Mouse (Mus musculus) lung, postnatal 4 days (tissue): ENCODE data around the gene Fubp1.
"Not testable (repeated sequence)": the region's sequence is repeated elsewhere in the genome, so short reads cannot be mapped to it uniquely, and the experiment has no call there.

ENCODE experiments used
- DNase-seq, 2 experiments: peaks; one replicate each; pipeline ENCODE4 v3.0.0; 2021

Gene Fubp1

DNA sequence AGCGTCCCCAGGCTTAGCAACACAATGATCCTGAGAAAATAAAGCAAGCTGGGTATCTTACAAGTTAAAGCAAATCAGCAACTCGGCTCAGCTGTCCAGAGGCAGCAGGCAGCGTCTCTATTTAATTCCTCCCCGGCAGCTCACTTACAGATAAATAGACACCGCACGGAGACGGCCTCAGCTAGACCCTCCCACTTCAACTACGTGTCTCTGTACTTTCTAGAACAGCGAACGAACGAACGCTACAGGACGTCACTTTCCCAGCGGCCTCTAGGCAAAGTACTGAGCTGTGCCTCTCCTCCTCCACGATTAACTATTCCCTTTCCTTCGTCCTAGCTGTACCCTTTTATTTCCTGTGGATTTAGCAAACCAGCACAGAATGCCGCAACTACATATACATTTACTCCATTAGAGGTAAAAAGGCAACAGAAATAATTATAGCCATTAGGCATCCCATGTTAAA is 16.6 kb upstream of the Fubp1 start:
- peak; percentile 85 to 87 for DNase-seq

DNA sequence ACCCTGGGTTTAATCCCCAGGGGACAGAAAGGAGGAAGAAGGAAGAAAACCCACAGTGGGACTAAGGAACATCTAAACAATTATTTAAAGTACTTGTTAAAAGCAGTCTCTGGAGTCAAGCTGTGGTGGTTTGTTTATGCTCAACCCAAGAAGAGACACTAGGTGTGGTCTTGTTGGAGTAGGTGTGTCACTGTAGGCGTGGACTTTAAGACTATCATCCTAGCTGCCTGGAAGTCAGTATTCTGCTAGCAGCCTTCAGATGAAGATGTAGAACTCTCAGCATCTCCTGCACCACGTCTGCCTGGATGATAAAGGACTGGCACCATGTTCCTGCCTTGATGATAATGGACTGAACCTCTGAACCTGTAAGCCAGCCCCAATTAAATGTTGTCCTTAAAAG is 13.0 kb upstream of the Fubp1 start:
- not testable (repeated sequence) for DNase-seq

DNA sequence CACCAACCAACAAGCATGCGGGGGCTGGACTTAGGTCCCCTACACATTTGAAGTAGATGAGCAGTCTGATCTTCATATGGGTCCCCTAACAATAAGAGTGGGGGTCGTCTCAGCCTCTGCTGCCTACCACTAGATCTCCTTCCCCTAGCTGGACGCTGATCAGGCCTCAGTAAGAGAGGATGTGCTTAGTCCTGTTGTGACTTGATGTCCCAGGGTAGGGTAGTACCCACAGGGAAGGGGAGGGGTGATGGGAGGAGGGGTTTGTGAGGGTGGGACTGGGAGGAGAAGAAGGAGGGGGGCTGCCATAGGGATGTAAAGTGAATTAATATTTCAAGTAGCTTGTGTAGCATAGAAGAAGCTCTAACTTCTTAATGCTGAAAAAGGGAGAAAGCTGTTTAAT is 11.1 kb upstream of the Fubp1 start:
- no peak for DNase-seq

DNA sequence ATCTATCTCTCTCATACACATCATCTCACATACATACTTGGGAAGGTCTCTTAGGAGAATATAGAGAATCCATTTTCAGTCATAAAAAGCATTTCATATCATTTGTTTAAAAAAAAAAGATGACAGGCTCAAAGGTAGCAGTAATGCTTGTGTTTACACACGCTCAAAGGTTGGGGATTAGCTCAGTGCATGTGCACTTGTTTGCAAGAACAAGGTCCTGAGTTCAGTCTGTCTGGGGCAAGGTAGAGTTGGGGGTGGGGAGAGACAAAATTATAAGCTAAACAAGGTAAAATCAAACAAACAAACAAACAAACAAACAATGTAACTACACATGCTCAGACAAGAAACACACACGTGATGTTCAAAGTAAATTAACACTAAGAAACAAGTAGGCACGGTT is 9.0 kb upstream of the Fubp1 start:
- no peak for DNase-seq

DNA sequence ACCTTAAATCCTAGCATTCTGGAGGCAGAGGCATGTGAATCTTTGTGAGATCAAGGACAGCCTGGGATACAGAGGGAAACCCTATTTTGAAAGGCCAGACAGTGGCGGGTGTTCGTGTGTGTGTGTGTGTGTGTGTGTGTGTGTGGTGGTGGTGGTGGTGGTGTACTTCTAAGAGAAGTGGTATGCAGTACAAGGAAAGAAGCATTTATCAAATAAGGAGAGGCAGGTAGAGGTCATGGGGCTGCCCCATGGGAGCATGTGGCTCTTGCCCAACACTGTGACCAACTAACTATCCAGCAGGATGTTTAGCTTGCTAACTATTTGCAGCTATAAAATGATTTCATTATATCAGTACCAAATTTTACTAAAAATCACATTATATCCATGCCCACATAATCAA is 8.6 kb upstream of the Fubp1 start:
- no peak for DNase-seq

DNA sequence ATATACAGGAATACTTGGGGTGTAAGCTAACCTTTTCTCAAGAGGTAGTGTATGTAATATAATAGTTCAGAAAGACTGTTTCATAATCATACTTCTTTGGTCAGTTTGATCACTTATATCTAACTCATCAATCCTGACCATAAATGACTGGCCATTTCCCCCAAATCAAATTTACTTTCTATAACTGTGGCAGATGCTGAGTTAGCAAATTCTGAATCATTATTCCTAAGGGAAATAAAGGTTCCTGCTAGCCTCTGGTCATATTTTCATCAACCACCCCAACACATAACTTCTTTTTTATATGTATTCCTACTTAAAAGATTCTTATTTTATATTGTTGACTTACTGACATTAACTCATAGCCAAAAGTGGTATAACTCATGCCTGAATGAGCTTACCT is 7.3 kb upstream of the Fubp1 start:
- no peak for DNase-seq

DNA sequence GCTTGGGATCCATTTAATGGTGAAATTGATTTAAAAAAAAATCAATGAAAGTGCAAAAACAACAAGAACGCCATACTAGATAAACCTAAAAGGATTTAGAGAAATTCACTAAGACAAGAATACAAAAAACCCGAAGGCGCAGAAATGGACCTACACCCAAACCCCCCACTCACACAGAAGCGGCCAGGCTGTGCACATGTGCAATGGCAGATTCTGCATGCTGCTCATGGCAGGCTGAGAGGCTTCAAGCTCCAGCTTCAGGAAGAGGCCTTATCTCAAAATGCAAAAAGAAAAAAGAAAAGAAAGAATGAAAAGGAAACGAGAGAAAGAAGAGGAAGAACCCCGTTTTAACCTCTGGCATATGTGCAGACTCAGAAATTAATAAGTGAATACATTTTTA is 6.8 kb upstream of the Fubp1 start:
- no peak for DNase-seq

DNA sequence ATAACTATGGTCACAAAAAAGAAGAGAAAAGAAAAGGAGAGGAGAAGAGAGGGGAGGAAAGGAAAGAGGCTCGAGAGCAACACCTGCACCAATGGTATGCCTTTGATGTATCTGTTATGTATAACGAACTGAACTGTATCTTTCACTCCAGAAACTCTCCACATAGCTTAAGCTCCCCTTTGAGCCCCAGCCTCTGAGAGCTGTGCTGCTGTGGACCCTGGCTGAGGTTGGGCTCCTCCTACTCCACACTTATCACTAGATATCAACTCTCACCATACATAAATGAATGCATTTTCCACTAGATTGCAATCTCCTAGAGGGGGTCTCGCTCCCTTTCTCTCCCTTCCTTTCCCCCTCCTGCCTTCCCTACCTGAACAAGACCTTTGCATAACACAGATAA is 6.2 kb upstream of the Fubp1 start:
- DNase-seq = no peak

DNA sequence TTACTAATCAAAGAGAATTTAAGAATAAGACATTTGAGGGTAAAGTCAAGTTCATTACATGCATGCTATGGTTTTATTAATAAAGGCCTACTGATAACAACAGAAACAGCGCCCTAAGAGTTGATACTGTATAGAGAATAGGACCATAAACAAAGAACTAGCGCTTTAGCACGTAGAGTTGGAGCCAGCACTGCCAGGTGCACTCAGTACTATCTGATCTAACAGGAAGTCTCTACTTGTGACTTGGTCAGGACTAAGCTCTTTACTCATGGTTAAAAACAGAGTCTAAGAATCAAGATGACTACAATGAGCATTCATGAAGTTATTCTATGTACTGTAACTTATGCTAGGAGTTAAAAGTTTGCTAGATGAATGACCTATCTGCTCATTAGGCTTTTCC is 5.6 kb upstream of the Fubp1 start:
- DNase-seq = no peak

DNA sequence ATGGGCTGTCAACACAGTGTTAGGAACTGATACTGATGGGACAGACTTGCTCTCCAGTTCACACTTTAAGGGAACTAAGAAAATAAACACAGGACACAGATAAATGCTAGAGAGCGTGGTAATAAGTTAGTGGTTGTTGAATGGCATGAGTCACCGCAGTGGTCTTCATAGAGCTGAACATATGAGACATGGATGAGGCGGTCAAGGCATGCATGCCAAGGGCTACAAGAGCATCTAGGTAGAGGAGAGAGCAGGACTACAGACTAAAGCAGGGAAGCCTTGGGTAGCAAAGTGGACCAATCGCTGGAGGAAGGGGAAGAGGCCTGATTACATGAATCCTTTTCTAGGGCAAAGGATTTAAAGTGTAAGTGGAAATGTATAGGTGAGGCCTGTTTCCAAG is 3.1 kb upstream of the Fubp1 start:
- no peak for DNase-seq

DNA sequence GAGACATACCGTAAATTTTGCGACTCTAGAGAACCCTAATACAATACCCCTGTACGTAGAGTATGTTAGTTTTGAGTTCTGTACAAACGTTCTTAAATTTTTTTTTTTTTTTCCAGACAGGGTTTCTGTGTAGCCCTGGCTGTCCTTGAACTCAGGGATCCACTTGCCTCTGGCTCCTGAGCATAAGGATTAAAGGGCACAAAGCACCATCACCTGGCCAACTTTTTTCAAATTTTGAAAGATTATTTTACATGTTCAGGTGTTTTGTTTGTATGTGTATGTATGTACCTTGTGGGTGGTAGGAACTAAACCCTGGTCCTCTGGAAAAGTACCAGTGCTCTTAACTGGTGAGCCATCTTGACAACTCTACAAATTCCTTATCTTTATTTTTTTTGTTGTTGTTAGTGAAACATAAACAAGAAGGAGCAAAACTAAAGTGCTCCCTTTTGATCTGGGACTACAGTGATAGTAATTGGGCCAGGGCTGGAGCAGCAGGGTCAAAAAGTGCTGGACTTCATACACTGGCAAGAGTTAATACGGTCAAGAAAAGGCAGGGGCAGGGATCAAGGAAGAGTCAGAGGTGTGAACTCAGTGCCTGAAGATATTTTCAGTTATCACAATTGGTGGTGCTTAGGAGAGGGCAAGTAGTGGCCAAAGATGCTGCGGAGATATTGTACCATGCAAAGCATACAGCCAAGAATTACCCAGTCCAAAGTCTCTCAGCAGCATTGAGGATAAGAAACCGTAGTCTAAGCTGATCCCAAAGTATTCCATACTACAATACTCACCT is 1.9 kb upstream of the Fubp1 start:
- no peak for DNase-seq

DNA sequence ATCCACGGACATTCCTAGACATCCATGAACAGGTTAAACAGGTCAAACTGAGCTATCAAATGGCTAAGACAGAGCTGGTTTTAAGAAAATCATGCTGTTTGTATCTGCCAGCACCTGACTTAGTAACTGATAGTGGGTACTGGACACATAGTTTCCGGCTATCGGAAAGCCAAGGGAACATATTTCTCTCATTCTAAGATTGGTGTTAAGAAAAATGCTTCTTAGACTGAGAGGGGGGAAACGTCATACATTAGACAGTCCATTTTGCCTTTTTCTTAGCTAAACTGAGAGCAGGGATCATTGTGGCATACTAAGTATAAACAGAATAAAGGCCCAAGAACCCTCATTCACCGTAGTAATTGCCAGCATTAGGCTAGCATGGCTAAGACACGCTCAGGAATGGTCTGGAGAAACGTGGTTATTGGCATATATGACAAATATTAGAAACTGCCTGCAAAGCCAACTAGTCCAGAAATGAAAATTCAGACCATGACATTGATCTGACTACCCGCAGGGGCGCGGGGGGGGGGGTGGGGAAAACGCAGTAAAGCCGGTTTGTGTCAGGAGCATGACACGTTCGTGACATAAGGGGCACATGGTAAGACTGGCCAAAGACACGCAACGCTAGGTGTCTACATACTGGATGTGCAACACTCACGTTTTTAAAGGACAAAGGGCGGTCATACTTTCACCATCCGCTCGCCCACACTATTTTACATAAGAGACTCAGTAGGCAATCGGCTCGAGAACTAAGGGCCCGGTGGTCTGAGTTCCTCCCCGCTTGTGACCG is 850 bp upstream of the Fubp1 start:
- no peak for DNase-seq

DNA sequence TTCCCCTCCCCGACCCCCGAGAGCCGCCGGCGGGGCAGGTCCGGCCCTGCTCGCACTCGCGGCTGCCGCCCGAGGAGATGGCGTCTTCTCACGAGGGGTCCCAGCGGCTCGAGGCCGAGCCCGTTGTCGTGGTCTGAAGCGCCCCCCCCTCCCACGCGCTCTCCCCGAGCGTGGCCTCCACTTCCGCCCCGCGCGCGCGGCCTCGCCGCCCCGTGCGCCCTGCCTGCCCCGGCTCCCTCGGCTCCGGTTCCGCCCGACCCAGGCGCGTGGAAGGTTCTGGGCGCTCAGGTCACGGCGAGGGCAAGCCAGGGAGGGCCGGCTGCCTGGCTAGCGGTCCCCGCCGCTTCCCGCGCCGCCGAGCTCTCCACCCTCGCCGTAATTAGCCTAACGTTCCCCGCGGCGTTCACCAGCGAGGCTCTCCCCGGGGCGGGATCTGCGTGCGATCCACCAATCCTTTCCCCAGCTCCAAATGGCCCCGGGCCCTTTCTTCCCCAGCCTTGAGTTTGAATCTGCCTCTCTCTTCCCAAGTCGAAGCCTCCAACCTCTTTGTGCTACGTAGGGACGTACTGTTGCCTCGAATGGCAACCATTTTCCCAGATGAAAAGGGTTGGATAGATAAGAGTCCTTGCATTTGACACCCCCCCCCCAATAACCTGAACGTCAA is 638 bp downstream of the Fubp1 start:
- peak; percentile 77 to 78 for DNase-seq

DNA sequence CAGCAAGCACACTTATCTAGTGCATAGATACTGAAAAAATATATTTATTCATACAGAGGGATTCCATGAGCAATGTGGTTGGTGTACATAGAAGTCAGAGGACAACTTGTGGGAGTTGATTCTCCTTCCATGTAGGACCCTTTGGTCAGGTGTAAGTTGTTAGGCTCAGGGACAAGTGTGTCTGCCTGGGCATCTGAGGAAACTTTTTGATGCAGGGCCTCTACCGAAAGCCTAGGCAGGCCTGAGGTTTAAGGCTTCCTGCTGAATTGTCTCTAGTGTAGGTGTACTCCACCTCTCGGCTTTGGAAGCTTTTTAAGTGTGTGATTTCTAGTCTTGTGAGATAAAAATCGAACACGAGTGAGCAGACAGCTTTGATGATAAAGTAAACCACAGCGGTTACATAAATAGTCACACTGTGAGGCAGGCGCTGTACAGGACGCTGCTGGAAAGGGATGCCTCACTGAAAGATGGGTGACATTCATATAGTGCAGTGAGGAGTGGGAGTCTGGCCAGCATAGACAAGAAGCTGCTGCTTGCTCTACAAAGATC is 1.6 kb downstream of the Fubp1 start:
- DNase-seq = no peak

DNA sequence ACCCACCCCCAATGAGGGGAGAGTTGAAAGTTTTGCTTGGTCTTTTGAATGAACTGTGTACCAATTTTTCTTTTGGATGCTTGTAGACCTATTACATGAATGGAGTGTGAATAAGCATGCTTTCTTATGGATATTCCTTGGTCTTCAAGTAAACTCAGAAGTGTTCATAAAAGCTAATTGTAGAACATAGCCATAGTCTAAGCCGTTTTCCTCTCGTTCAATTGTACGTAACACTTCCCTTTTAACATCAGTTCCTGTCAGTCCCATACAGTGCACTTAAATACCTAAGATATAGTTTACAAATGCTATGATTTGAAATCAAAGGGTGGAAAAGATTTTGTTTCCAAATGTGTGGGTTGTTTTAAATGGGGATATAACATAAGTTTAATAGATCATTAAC is 3.2 kb downstream of the Fubp1 start:
- no peak for DNase-seq

DNA sequence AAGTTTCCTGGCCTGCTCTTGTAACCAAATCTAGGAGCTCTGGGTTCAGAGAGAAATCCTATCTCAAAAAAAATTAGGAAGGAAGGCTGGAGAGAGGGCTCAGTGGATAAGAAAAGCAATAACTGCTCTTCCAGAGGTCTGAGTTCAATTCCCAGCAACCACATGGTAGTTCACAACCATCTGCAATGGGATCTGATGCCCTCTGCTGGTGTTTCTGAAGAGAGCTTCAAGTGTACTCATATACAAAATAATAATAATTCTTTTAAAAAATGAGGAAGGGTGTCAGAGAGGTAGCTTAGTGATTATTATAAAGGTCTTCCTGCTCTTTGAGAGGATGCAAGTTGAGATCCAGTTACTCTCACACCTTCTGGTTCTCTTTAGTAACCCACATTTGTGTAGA is 14.7 kb downstream of the Fubp1 start:
- DNase-seq = no peak

DNA sequence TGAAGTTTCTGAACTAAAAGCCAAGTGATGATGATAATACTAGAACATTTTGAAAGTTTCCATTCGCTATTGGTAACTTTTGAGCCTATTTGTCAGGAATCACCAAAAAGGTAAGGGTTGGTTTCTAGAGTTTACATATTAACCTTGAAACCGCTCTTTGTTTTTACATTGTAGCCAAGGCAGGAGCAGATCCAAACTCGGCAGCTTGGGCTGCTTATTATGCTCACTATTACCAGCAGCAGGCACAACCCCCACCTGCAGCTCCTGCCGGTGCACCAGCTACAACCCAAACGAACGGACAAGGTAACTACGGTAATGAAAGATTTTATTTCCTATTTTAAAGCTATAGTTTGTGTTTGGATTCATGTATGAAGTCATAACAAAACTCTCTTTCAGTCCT is 15.7 kb downstream of the Fubp1 start:
- no peak for DNase-seq

DNA sequence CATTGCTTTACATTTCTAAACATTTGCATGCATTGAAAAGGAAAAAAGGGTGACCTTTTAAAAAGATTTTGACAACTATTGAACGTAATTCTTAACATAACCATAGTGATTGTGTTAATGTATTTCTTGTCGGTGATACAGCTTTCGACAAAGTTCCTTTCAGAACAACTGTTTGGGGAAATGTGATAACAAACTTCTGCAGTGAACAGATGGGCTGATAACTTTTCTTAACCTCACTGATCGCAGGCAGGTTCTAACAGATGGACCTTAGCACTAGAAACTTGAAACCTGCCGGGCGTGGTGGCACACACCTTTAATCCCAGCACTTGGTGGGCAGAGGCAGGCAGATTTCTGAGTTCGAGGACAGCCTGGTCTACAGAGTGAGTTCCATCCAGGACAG is 18.6 kb downstream of the Fubp1 start:
- no peak for DNase-seq

DNA sequence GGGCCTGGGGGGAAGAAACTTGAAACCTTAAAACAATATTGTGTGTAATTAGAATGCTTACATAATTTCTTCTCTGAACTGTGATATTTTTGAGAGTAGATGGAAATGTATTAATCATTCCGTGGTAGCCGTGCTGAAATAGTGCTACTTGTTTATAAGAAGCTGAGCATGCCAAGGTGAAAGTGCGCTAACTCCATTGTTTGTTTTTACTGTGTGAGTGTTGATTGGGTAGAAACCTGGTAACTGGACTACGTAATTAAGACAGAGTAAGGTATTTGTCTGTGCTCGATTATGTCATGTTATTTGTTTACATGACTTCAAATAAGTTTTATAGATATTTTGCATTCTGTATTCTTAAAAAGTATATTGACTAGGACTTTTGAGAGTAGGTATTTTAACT is 19.0 kb downstream of the Fubp1 start:
- no peak for DNase-seq

DNA sequence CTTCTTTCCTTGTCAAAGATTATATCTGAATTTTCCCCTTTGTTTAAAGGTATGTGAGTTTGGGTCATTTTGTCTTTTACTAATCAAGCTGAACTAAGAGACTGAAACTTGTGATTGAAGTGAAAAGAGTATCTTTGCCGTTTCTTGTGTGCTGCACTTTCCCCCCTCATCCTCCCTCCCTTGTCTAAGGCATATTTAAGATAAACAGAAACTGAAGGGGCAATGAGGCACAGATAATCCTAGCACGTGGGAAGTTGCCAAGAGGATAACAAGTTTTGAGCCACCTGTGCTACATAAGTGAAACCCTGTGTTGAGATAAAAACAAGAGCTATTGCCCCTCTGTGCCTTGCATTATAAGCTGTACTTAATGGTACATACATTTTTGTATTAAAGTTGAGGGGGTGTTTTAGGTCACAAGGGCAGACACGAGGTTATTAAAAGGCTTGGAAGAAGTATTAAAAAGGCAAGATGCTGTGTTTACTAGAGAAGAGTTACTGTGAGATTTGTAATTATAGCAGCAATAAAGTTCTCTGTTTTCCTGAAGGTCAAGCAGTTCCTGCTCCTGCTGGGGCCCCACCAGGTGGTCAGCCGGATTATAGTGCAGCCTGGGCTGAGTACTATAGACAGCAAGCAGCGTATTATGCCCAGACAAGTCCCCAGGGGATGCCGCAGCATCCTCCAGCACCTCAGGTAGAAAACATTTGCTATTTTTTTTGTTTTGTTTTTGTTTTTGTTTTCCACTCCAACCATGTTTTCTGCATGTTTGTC is 21.3 kb downstream of the Fubp1 start:
- no peak for DNase-seq

DNA sequence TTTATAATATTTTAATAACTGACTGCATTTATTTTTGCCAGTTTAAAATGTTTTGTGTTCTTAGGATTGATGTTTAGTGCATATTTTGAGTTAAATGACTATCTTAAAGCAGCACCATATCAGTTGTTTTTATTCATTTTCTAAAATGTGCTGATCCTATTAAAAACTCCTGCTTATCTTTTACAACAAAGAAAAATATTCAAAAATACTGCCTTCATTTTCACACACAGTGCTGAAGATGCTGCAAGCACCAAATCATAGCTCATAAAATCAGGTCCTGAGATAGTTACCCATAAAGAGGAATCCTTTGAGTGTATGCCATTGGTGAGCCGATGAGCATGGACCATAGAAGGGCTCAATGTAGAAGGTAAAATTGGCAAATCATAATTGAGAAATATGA is 25.0 kb downstream of the Fubp1 start:
- DNase-seq = no peak

DNA sequence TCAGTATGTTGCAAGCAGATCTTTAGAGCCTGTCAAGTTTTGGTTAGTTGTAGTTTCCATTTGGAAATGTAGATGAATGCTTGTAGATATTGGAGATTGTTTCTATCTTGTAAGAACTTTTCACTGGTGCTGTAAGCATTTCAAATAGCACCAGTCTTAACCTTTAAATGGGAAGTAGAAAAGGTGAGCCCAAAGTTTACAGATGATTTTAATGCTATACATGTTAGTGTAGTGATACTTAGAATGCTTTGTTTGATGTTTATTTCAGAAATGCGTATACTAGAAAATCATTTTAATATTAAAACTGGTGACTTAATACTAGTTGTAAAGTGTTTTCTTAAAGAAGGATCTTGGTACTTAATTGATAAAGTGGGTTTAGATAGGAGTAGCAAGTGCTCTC is 25.6 kb downstream of the Fubp1 start:
- DNase-seq = no peak

DNA sequence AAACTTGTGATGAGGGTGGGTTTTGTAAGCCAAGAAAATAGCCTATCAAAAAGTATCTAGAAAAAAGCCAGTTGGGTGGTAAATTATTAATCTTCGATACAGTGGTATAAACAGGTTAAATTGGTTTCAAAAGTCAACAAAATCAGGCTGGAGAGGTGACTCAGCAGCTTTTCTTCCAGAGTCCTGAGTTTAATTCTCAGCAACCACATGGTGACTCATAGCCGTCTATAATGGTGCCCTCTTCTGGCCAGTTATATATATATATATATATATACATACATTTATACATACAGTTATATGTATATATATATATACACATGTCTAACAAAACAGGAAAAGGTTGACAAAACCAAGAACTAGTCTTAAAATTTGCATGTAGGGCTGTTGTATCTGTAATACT is 28.6 kb downstream of the Fubp1 start:
- no peak for DNase-seq
